Mouse (Mus musculus) heart, adult 8-10 months (tissue): Measurements from ENCODE around the gene Mmp19. TPM values are rescaled to one million over a fixed set of nuclear protein-coding genes. Genes with fewer than 3 reads are reported as not detected.
"Not testable (repeated sequence)": the region's sequence is repeated elsewhere in the genome, so short reads cannot be mapped to it uniquely, and the experiment has no call there.

Experiments used
- DNase-seq: peaks from one replicate; pipeline ENCODE4 v3.0.0; 2022; ENCODE audit warnings: low spot score
- total RNA-seq, 4 experiments: library from RNA; stranded (reverse); gene quantifications; 2 replicates each; pipeline ENCODE4 v1.2.4; 2022

The Mmp19 gene
- total RNA-seq, 4 experiments from 2014 or later: 2.2 to 2.8 (median 2.5) TPM

DNA sequence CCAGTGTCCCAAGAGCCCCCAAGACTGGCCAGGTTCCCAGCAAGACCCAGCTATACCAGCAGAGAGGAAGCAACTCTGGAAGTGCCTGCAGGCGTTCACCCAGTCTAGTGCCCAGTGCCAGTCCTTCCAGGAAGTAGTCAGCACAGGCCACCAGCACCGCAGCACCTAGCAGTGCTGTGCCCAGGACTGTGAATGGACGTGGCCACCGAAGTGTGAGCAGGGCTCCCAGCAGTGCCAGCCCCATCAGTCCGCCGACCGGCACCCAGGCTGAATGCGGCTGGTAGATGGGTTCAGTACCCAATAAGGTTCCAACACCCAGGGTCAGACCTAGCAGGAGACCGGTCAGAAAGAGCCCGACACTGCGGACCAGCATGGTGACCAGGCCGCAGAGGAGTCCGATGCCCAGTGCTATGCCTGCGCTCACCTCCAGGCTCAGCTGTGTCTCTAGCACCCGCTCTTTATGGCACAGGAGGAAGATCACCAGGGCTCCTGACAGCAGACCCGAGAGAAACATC lies 11.3 kb downstream of the Mmp19 start:
- no peak for DNase-seq

DNA sequence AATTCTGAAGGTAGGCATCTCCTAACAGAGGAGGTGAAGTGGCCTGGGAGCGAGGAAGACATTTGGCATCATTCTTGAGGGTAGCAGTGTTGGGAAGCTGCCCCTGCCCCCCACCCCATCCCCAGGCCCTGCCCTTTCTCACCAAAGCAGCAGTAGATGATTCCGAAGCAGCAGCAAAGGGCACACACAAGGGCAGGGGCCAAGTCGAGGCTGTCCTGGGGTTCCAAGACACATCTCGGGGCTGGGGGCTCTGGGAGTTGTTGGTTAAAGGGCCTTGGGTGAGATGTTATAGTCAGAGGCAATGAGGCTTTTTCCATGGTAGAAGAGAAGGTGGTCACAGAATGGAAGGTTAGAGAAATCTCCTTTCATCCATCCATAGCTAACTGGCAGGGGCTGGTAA lies 12.2 kb downstream of the Mmp19 start:
- no peak for DNase-seq

GRCm38 (mm10) chr10:128803361-128803760 lies 12.7 kb downstream of the Mmp19 start:
- no peak for DNase-seq

- peak; percentile 61 for DNase-seq
Observed at GRCm38 (mm10) chr10:128803771-128804270, 13.1 kb downstream of the Mmp19 start, which contains the start of gene Dnajc14. TSS of gene Dnajc14 (plus strand) at chr10:128804062.

DNA sequence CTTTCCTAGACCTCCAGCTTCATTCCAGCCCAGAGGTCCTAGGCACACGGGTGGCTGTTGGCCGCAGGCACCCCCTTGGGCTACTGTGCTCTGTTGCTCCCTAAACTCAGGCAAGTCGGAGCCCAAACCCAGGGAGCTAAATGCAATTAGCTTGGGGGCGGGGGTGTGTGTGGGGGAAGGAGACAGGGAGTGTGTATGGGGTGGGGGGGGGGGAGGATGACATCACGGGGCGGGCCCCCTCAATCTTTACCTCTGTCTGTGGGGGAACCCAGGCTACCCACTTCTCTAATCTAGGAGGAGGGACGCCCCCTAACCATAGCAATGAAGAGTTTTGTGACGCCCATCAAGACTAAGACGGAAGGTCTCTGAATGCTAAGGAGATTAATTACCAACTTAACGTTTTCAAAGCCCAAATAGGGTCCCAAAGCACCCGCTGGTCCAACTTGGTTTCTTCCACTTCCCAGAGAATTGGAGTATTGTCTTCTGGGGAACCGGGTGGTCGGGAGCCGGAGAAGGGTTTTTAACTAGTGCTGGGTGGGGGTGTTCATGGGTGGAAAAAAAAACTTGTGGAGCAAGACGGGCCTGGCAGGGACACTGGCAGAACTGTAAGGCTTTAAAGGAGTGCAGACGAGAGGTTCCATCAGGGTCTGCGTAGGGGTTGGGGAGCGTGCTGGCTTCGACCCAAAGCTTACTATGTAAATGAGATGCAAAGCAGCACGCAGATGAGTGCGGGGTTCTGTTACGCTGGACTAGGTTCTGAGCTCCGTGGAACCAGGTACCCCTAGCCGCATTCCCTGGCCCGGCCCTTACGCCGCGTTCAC lies 13.8 kb downstream of the Mmp19 start, which contains the start of gene Tmem198b:
Gene Tmem198b (minus strand): TSS at position 100 of the 821 bp plus-strand sequence.
- DNase-seq: peak; percentile 79

- peak; percentile 94 for DNase-seq
Observed at GRCm38 (mm10) chr10:128805092-128806000, 14.6 kb downstream of the Mmp19 start.

DNA sequence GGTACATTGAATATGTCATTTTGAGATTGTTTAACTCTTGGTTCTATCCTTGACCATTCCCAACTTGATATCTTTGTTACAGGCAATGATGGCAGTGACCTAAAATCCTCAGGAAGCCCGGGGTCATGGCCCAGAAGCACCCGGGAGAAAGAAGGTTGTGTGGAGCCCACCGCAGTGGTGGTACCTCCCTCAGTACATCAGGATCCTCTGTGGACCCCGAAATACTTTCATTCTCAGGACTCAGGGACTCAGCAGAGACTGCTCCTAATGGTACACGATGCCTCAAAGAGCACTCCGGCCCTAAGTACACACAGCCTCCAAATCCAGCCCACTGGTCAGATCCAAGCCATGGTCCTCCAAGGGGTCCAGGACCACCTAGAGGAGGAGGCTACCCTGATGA lies 15.4 kb downstream of the Mmp19 start:
- DNase-seq: peak; percentile 24

- DNase-seq: no peak
Observed at GRCm38 (mm10) chr10:128807018-128807417, 16.3 kb downstream of the Mmp19 start.

GRCm38 (mm10) chr10:128817033-128817432 lies 26.3 kb downstream of the Mmp19 start, which contains the start of gene Sarnp:
TSS of gene Sarnp (plus strand) at chr10:128817333.
- no peak for DNase-seq

DNA sequence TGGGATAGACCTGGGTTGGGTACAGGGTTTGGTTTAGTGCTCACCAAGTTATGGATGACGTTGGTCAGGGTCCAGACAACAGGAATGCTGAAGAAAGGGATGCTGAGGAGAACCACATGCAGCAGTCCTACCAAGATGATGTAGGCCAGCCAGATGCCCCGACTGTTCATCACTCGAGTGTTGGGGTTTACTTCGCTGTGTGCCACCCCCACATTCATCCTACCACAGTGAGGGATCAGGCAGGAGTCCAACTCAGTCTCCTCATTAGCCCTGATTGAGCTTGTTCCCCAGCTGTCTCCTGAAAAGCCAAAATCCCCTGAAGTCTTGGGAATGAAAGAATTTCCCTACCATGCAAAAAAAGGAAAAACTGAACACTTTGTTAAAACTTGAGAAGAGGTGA lies 29.5 kb downstream of the Mmp19 start:
- DNase-seq: no peak

GRCm38 (mm10) chr10:128821358-128822056 lies 30.8 kb downstream of the Mmp19 start, which contains the start of gene Ormdl2:
TSS of gene Ormdl2 (minus strand) at chr10:128821645.
- DNase-seq: peak; percentile 99

- no peak for DNase-seq
Observed at GRCm38 (mm10) chr10:128822135-128822534, 31.4 kb downstream of the Mmp19 start.

- DNase-seq: not testable (repeated sequence)
Observed at GRCm38 (mm10) chr10:128823087-128823486, 32.4 kb downstream of the Mmp19 start.

DNA sequence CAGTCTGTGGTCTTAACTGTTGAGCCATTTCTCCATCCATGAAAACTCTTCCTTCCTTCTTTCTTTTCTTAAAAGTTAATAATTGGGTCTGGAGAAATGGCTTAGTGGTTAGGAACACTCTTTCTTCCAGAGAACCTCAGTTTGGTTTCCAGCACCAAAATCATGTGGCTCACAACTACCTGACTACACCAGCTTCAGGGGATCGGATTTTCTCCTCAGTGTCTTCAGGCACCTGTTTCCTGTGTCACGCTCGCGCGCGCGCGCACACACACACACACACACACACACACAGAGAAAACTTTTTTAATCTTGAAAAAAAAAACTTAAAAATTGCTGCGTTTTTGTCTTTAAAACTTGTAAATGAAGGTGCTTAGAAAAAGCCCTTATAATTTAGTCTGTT lies 33.1 kb downstream of the Mmp19 start:
- DNase-seq: no peak

- DNase-seq: no peak
Observed at GRCm38 (mm10) chr10:128837400-128837799, 46.7 kb downstream of the Mmp19 start.

GRCm38 (mm10) chr10:128839434-128839833 lies 48.7 kb downstream of the Mmp19 start:
- DNase-seq: no peak

GRCm38 (mm10) chr10:128840612-128841011 lies 49.9 kb downstream of the Mmp19 start:
- no peak for DNase-seq

DNA sequence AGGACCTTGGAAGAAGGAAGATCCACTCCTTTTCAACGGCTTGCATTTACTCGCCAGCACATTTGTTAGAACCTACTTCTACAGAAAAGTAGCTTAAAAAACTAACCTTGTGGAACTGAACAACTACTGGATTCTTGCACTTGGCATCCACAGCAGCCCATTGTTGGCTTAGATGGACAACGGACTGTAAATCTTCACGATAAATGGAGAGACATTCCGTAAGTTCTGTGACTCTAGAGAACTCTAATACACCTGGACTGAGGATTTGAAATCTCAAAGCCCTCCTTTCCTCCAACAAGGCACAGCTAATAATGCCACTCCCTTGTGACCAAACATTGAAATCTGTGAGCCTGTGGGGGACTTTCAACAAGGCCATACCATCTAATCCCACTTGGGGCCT lies 52.5 kb downstream of the Mmp19 start:
- no peak for DNase-seq

- peak; percentile 19 for DNase-seq
Observed at GRCm38 (mm10) chr10:128845516-128845915, 54.8 kb downstream of the Mmp19 start.

DNA sequence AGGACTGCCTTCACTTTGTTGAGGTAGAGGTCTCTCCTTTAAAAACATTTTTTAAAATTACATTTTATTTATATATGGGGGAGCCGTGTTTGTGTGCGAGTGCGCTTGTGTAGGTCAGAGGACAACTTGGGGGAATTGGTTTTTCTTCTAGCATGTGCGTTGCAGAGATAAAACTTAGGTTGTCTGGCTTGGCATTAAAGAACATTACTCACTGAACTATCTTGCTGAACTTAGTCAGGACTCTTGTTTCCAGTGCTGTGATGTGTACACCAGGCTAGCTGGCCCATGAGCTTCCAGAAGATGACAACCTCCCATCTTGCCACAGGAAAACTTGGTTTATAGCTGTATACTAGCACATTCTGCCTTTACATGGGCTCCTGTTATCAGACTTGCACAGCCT lies 56.0 kb downstream of the Mmp19 start:
- DNase-seq: no peak

- no peak for DNase-seq
Observed at GRCm38 (mm10) chr10:128848426-128848825, 57.7 kb downstream of the Mmp19 start.
